Mouse (Mus musculus): ENCODE measurements around the gene Oprd1.

- TF ChIP-seq CTCF (IDR thresholded peaks at IDR 0.05; ENCODE audit: extremely low read depth, insufficient read length, insufficient replicate concordance, low read depth, low read length) (peak; percentile 12; the same call in 1 of the 2 replicates), POLR2A (IDR thresholded peaks at IDR 0.05; ENCODE audit: low read depth, low read length) (no peak)
Measured at GRCm38 (mm10) chr4:132074077-132074932, 70.0 kb downstream of the Oprd1 start, which contains the start of gene Gm10300.
